In the genomic region with DNA sequence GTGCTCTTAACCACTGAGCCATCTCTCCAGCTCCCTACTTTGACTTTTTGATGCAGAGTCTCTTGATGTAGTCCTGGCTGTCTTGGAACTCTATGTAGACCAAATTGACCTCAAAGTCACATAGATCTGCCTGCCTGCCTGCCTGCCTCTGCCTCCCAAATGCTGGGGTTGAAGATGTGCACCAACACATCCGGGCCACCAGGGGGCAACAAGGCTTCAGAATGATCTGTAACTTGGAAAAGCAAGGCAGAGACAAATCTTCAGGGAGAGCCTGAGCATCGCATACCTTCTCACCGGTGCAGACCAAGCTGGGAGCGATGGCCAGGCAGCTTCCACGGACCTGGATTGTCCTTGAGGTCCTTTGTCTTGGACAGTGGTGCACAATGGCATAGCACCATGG, we compare ENCODE assay signal across 9 mouse cellular contexts. TPM values are rescaled to one million over a fixed set of nuclear protein-coding genes. Genes with fewer than 3 reads are reported as not detected.
DNase-seq lines count a peak whose midpoint lies in the region; TF ChIP-seq lines count a peak whose summit lies in the region.
"Had no signal": no experiment of that assay in that cellular context is flagged by ENCODE, and none has a peak within 500 bp of the region (broad histone marks: within the 10 kb centered on the region; RNA-seq: fewer than 3 reads in every experiment).

No protein-coding gene starts in this region.

- no peak for DNase-seq in layer of hippocampus, adult 2 months (ENCODE audit: low spot score in 2 of 2)
- no peak for DNase-seq in layer of hippocampus, adult 9-11 months
- peak; percentile 57 for DNase-seq in MN1 (ENCODE audit: low spot score)
- peak; percentile 56 for DNase-seq in c-Kit-positive CD71-positive TER-119-negative erythroid progenitor cells, embryonic 14.5 days (ENCODE audit: low read depth)
- DNase-seq in heart, postnatal 10 days = peak; percentile 61 to 76
- DNase-seq in lung, postnatal 14 days = peak; percentile 67
- peak; percentile 86 for DNase-seq in splenic B cell, adult 2 months (ENCODE audit: low read depth, low spot score)
- no peak for DNase-seq in frontal cortex, postnatal 25 days (ENCODE audit: low spot score in 2 of 2)

- TF ChIP-seq CTCF in layer of hippocampus, adult 2 months (conservative IDR thresholded peaks at IDR 0.05) = peak; percentile 79

- peaks cover 2% of the 10 kb centered on the region; the same call in 1 of the 2 replicates for H3K36me3 ChIP-seq in splenic B cell, adult 2 months (ENCODE audit: control insufficient read depth, insufficient read depth, low read length, poor library complexity, severe bottlenecking)

- H3K27ac ChIP-seq in layer of hippocampus, adult 2 months = no peak overlapping the region
- H3K27ac ChIP-seq: macrophage had no signal

- no peak overlapping the region for H3K4me3 ChIP-seq in layer of hippocampus, adult 2 months

- no peaks in the 10 kb centered on the region for H3K27me3 ChIP-seq in splenic B cell, adult 2 months (ENCODE audit: control insufficient read depth, insufficient read depth, low read length, poor library complexity, severe bottlenecking)

- intact Hi-C loops in heart, postnatal 10 days (cut with DNase I) = no loop called here

RNA-seq across cellular contexts. Expression of a gene that starts 7.9 kb away (rescaled TPM):
- 10 to 100 TPM; 56.5 to 58.4 TPM for total RNA-seq in layer of hippocampus, adult 2 months (2021)
- total RNA-seq in heart, postnatal 10 days (2021) = 10 to 100 TPM; 51.6 to 53.2 TPM

RNA-seq across cellular contexts. Expression of a gene that starts 13.2 kb away (rescaled TPM):
- total RNA-seq in layer of hippocampus, adult 2 months (2021) = 10 to 100 TPM; 12.9 to 15.4 TPM
- total RNA-seq in heart, postnatal 10 days (2021) = 10 to 100 TPM in 1 of 2 experiments, 1 to 10 TPM in 1; 9.8 to 12.2 TPM

RNA-seq across cellular contexts. Expression of a gene that starts 27.6 kb away (rescaled TPM):
- 10 to 100 TPM; 25.0 to 31.9 TPM for total RNA-seq in layer of hippocampus, adult 2 months (2021)
- total RNA-seq in heart, postnatal 10 days (2021) = 10 to 100 TPM in 1 of 2 experiments, 1 to 10 TPM in 1; 9.2 to 10.4 TPM

RNA-seq across cellular contexts. Expression of a gene that starts 36.0 kb away (rescaled TPM):
- total RNA-seq in layer of hippocampus, adult 2 months (2021) = 1 to 10 TPM; 7.6 to 8.1 TPM
- total RNA-seq in heart, postnatal 10 days (2021) = 10 to 100 TPM; 10.3 to 12.4 TPM

RNA-seq across cellular contexts. Expression of a gene that starts 36.1 kb away (rescaled TPM):
- total RNA-seq in layer of hippocampus, adult 2 months (2021) = 100 to 1,000 TPM; 295 to 309 TPM
- 100 to 1,000 TPM; 272 to 274 TPM for total RNA-seq in heart, postnatal 10 days (2021)

Comparison
In these comparisons a context has a peak if more than half of its experiments do, and no peak if none do; other contexts are left out.
1. DNase-seq: peak in MN1 (single experiment), c-Kit-positive CD71-positive TER-119-negative erythroid progenitor cells, embryonic 14.5 days (single experiment), heart, postnatal 10 days (2 of 2), lung, postnatal 14 days (single experiment) and splenic B cell, adult 2 months (single experiment); none in layer of hippocampus, adult 2 months (0 of 2), layer of hippocampus, adult 9-11 months (single experiment) and frontal cortex, postnatal 25 days (0 of 2).